ENCODE assay signal across 1 mouse cellular context in the genomic region with DNA sequence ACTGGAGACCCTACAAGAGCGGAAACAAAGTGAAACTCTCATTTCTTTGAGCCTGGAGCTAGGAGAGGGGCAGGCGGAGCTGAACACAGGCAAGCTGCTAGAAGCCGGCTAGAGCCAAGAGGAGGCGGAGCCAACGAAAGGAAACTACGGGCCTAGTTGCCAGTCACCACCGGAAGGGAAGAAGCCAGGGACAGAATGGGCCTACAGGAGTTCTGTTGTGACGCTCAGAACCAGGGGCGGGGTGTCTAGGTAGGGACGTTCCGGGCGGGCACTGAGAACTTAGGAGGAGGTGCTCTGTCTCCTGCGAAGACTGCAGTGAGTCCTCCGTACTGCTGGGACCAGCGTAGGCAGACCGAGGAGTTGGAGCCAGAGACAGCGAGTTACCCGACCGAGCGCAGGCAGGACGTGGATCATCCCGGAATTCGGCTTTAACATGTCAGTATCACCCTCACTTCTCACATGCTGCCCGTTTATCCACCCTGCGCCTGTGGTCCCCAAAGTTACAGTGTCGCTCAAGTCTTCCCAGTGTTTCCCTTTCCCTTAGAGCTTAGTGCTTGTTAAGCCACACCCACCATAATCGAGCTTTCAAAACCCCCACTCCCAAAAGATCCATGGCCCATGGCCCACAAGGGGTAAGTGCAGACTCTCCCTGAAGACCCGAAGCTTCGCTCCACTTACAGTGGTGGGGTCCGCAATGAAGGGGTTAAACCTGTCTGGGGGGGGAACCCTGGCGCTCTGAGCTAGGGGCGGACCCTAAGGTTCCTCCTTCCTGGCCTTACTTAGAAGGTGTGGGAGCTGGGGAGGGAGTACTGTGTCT.
A peak's percentile ranks its signal among the peaks of the same experiment; 100 is the strongest.
TF ChIP-seq lines count a peak whose summit lies in the region.

A gene (plus strand): TSS at position 318 of the 817 bp plus-strand sequence.

TF ChIP-seq in CH12.LX, 34 proteins besides CTCF, POLR2A, EP300 and RAD21 (continued from another document):
- peak; percentile 59 for TF ChIP-seq ELF1 (IDR thresholded peaks at IDR 0.05; ENCODE audit: low read depth, low read length)
- TF ChIP-seq USF2 (conservative IDR thresholded peaks at IDR 0.05; ENCODE audit: low read depth, low read length), result no peak
- TF ChIP-seq SMC3 (IDR thresholded peaks at IDR 0.05; ENCODE audit: low read depth, low read length), result no peak
- TF ChIP-seq GABPA (IDR thresholded peaks at IDR 0.05; ENCODE audit: insufficient replicate concordance, low read depth, low read length), result no peak
- no peak for TF ChIP-seq KAT2A (IDR thresholded peaks at IDR 0.05; ENCODE audit: insufficient replicate concordance, low read length)
- no peak for TF ChIP-seq PAX5 (IDR thresholded peaks at IDR 0.05; ENCODE audit: low read length)
- TF ChIP-seq ZC3H11A (IDR thresholded peaks at IDR 0.05; ENCODE audit: low read depth, low read length), result no peak
- TF ChIP-seq ETS1 (conservative IDR thresholded peaks at IDR 0.05; ENCODE audit: low read depth, low read length), result no peak
- TF ChIP-seq IRF4 (IDR thresholded peaks at IDR 0.05; ENCODE audit: low read depth, low read length), result peak; percentile 36; the same call in 1 of the 2 replicates
- TF ChIP-seq MXI1 (IDR thresholded peaks at IDR 0.05; ENCODE audit: low read depth, low read length), result peak; percentile 20; the same call in 1 of the 2 replicates
- TF ChIP-seq MEF2A (IDR thresholded peaks at IDR 0.05; ENCODE audit: borderline replicate concordance, low read depth, low read length), result no peak; the same call in 1 of the 2 replicates
- peak; percentile 25; the same call in 1 of the 2 replicates for TF ChIP-seq MYC (IDR thresholded peaks at IDR 0.05; ENCODE audit: low read depth, low read length)
- no peak; the same call in 1 of the 2 replicates for TF ChIP-seq POLR2AphosphoS2 (IDR thresholded peaks at IDR 0.05; ENCODE audit: low read depth, low read length)
- TF ChIP-seq HCFC1 (IDR thresholded peaks at IDR 0.05; ENCODE audit: low read depth, low read length), result peak; percentile 74
- TF ChIP-seq TCF12 (IDR thresholded peaks at IDR 0.05; ENCODE audit: low read depth, low read length), result peak; percentile 62; the same call in 1 of the 2 replicates
- TF ChIP-seq ZKSCAN1 (IDR thresholded peaks at IDR 0.05; ENCODE audit: borderline replicate concordance, low read depth, low read length), result no peak
- TF ChIP-seq MAFK (IDR thresholded peaks at IDR 0.05; ENCODE audit: insufficient replicate concordance, low read length), result no peak
- TF ChIP-seq JUND (conservative IDR thresholded peaks at IDR 0.05; ENCODE audit: low read depth, low read length), result no peak
- no peak for TF ChIP-seq JUN (IDR thresholded peaks at IDR 0.05; ENCODE audit: insufficient read depth, low read depth, low read length)
- no peak for TF ChIP-seq ZMIZ1 (IDR thresholded peaks at IDR 0.05; ENCODE audit: low read depth, low read length)
- 0 out of 2 replicates have a peak, but pooled peaks have one; percentile 1 for TF ChIP-seq CHD2 (IDR thresholded peaks at IDR 0.05; ENCODE audit: low read length)
- no peak for TF ChIP-seq E2F4 (IDR thresholded peaks at IDR 0.05; ENCODE audit: insufficient replicate concordance, low read depth, low read length)
- no peak for TF ChIP-seq MAX (IDR thresholded peaks at IDR 0.05; ENCODE audit: low read length)
- TF ChIP-seq MAZ (IDR thresholded peaks at IDR 0.05; ENCODE audit: low read depth, low read length), result no peak
- no peak for TF ChIP-seq UBTF (IDR thresholded peaks at IDR 0.05; ENCODE audit: low read depth, low read length)
- TF ChIP-seq TBP (conservative IDR thresholded peaks at IDR 0.05; ENCODE audit: low read depth, low read length), result peak; percentile 73
- no peak for TF ChIP-seq NRF1 (IDR thresholded peaks at IDR 0.05; ENCODE audit: low read depth, low read length)
- TF ChIP-seq USF1 (IDR thresholded peaks at IDR 0.05; ENCODE audit: low read depth, low read length), result no peak
- TF ChIP-seq BHLHE40 (IDR thresholded peaks at IDR 0.05; ENCODE audit: low read depth, low read length), result no peak
- no peak for TF ChIP-seq RCOR1 (conservative IDR thresholded peaks at IDR 0.05; ENCODE audit: low read depth, low read length)
- TF ChIP-seq NELFE (IDR thresholded peaks at IDR 0.05; ENCODE audit: low read depth, low read length), result peak; percentile 64
- TF ChIP-seq ZNF384 (IDR thresholded peaks at IDR 0.05; ENCODE audit: low read depth, low read length), result no peak
